Mouse (Mus musculus) CH12.LX (cell line): ENCODE data around the gene Gbp9. TPM values are rescaled to one million over a fixed set of nuclear protein-coding genes. Genes with fewer than 3 reads are reported as not detected.
A peak's percentile ranks its signal among the peaks of the same experiment; 100 is the strongest.
"Not testable (repeated sequence)": the region's sequence is repeated elsewhere in the genome, so short reads cannot be mapped to it uniquely, and the experiment has no call there.

Experiments
- DNase-seq: peaks from one replicate; pipeline ENCODE4 v3.0.0-alpha.2; 2013; ENCODE audit errors: extremely low read depth
- H3K27ac ChIP-seq: 2 replicates; pipeline ENCODE4 v1.5.1; 2012; ENCODE audit warnings: low read depth, mild to moderate bottlenecking, control low read depth, moderate library complexity; ENCODE audit not compliant: insufficient read depth
- H3K27me3 ChIP-seq: replicated peaks from 2 replicates; pipeline ENCODE3; 2012; ENCODE audit warnings: inconsistent platforms
- H3K36me3 ChIP-seq, 2 experiments: replicated peaks in 1 of 2; 2 replicates each; pipeline versions ENCODE3 to v1.6.1; 2012; ENCODE audit warnings: inconsistent platforms in 1 of 2, low read length in 1 of 2, mild to moderate bottlenecking in 1 of 2, mixed read lengths in 1 of 2, moderate library complexity in 1 of 2; ENCODE audit not compliant: control insufficient read depth in 1 of 2, insufficient read depth in 1 of 2
- H3K4me1 ChIP-seq, 2 experiments: 2 replicates each; pipeline ENCODE4 v1.6.1; 2012; ENCODE audit warnings: inconsistent platforms in 1 of 2, moderate library complexity in 1 of 2; ENCODE audit not compliant: insufficient read depth in 2 of 2, control insufficient read depth in 1 of 2
- H3K4me2 ChIP-seq: 2 replicates; pipeline ENCODE4 v1.6.1; 2012; ENCODE audit warnings: low read depth, mild to moderate bottlenecking, control low read depth; ENCODE audit not compliant: poor library complexity, insufficient read depth, severe bottlenecking
- H3K4me3 ChIP-seq, 3 experiments: fragments of 150-350 bp in 1 of 3; sonication (generic) in 1 of 3; replicated peaks in 1 of 3; 2 replicates each; pipeline versions ENCODE3 to v1.5.1; 2011 to 2012; ENCODE audit warnings: low read depth in 2 of 3, low read length in 2 of 3, mild to moderate bottlenecking in 2 of 3, moderate library complexity in 2 of 3, control low read depth in 1 of 3, improper control_type of control experiment in 1 of 3, inconsistent platforms in 1 of 3, mixed read lengths in 1 of 3; ENCODE audit not compliant: poor library complexity in 1 of 3
- H3K79me2 ChIP-seq: replicated peaks from 2 replicates; pipeline ENCODE4 v1.6.1; 2012; ENCODE audit warnings: mild to moderate bottlenecking, moderate library complexity; ENCODE audit not compliant: control insufficient read depth, poor library complexity, insufficient read depth, severe bottlenecking; ENCODE audit errors: extremely low read depth
- H3K9ac ChIP-seq: 2 replicates; pipeline ENCODE4 v1.6.1; 2012; ENCODE audit warnings: low read depth, mild to moderate bottlenecking, control low read depth, moderate library complexity; ENCODE audit not compliant: insufficient read depth
- H3K9me3 ChIP-seq: replicated peaks from 2 replicates; pipeline ENCODE3; 2012; ENCODE audit warnings: low read length, inconsistent platforms, mixed read lengths
- BHLHE40 ChIP-seq: IDR thresholded peaks from 2 replicates; pipeline ENCODE4 v1.6.1; 2011; ENCODE audit warnings: mild to moderate bottlenecking, low read depth, low read length, improper control_type of control experiment
- CHD1 ChIP-seq: IDR thresholded peaks from 2 replicates; pipeline ENCODE4 v1.6.1; 2012; ENCODE audit warnings: low read depth, low read length, improper control_type of control experiment, inconsistent platforms
- EP300 ChIP-seq: IDR thresholded peaks from 2 replicates; pipeline ENCODE4 v1.6.1; 2011; ENCODE audit warnings: low read length, improper control_type of control experiment
- ETS1 ChIP-seq: conservative IDR thresholded peaks from 2 replicates; pipeline ENCODE4 v1.6.1; 2012; ENCODE audit warnings: low read depth, mild to moderate bottlenecking, inconsistent platforms, low read length, improper control_type of control experiment, moderate library complexity
- IRF4 ChIP-seq: IDR thresholded peaks from 2 replicates; pipeline ENCODE4 v1.6.1; 2014; ENCODE audit warnings: low read depth, mild to moderate bottlenecking, inconsistent platforms, low read length, improper control_type of control experiment
- JUND ChIP-seq: conservative IDR thresholded peaks from 2 replicates; pipeline ENCODE4 v1.6.1; 2011; ENCODE audit warnings: low read depth, low read length, improper control_type of control experiment
- MAX ChIP-seq: IDR thresholded peaks from 2 replicates; pipeline ENCODE4 v1.6.1; 2011; ENCODE audit warnings: low read length, improper control_type of control experiment
- MAZ ChIP-seq: IDR thresholded peaks from 2 replicates; pipeline ENCODE4 v1.6.1; 2012; ENCODE audit warnings: low read depth, mild to moderate bottlenecking, inconsistent platforms, low read length, improper control_type of control experiment, moderate library complexity
- MEF2A ChIP-seq: IDR thresholded peaks from 2 replicates; pipeline ENCODE4 v1.6.1; 2014; ENCODE audit warnings: low read depth, mild to moderate bottlenecking, inconsistent platforms, low read length, improper control_type of control experiment, borderline replicate concordance
- MXI1 ChIP-seq: IDR thresholded peaks from 2 replicates; pipeline ENCODE4 v1.6.1; 2011; ENCODE audit warnings: mild to moderate bottlenecking, low read depth, low read length, improper control_type of control experiment
- MYC ChIP-seq: IDR thresholded peaks from 2 replicates; pipeline ENCODE4 v1.6.1; 2011; ENCODE audit warnings: low read depth, mild to moderate bottlenecking, improper control_type of control experiment, low read length
- POLR2A ChIP-seq: IDR thresholded peaks from 2 replicates; pipeline ENCODE4 v1.6.1; 2011; ENCODE audit warnings: low read depth, mild to moderate bottlenecking, improper control_type of control experiment, low read length
- RCOR1 ChIP-seq: conservative IDR thresholded peaks from 2 replicates; pipeline ENCODE4 v1.6.1; 2012; ENCODE audit warnings: low read depth, mild to moderate bottlenecking, inconsistent platforms, low read length, improper control_type of control experiment
- SIN3A ChIP-seq: IDR thresholded peaks from 2 replicates; pipeline ENCODE4 v1.6.1; 2012; ENCODE audit warnings: low read length, improper control_type of control experiment, inconsistent platforms
- TBP ChIP-seq: conservative IDR thresholded peaks from 2 replicates; pipeline ENCODE4 v1.6.1; 2011; ENCODE audit warnings: low read depth, low read length, improper control_type of control experiment
- TCF12 ChIP-seq: IDR thresholded peaks from 2 replicates; pipeline ENCODE4 v1.6.1; 2014; ENCODE audit warnings: low read depth, mild to moderate bottlenecking, inconsistent platforms, low read length, improper control_type of control experiment
- dilution Hi-C: fragments of 300-500 bp; cut with MboI; formaldehyde crosslinking; loops from 2 replicates; pipeline ENCODE4 v1.14.3; 2020; ENCODE audit warnings: low sequenced_read_pairs; ENCODE audit not compliant: extremely low pct_unique_long_range_greater_than_20kb, extremely low pct_ligation_motif_present
- in situ Hi-C: fragments of 300-500 bp; cut with MboI; formaldehyde crosslinking; loops from 3 replicates; pipeline ENCODE4 v1.14.3; 2019; ENCODE audit warnings: low sequenced_read_pairs, low pct_ligation_motif_present, low pct_unique_long_range_greater_than_20kb, mixed read lengths
- polyA plus RNA-seq: library from polyadenylated mRNA; unstranded; fragments of >175 nt; gene quantifications from 2 replicates; pipeline ENCODE4 v1.2.1, GENCODE M21; 2012; ENCODE audit warnings: low read depth; ENCODE audit not compliant: insufficient read length
- total RNA-seq, 2 experiments: library from RNA; depleted of rRNA; stranded (reverse); fragments of 300-350 nt in 1 of 2; fragments of >200 nt in 1 of 2; gene quantifications; 2 replicates each; pipeline ENCODE4 v1.2.3; 2012 to 2014

Gbp9 gene
- total and polyA plus RNA-seq, 3 experiments, result 3.4 to 10.1 (median 4.8) TPM

- H3K9me3 ChIP-seq, dilution Hi-C loops, in situ Hi-C loops, H3K27me3 ChIP-seq, H3K79me2 ChIP-seq, H3K36me3 ChIP-seq: not testable (repeated sequence)
- Histone ChIP-seq H3K4me1 (peaks cover 3 to 20% of the 10 kb centered on the region in 2 experiments; a peak in 3 of 4 replicates), H3K9ac (peak overlapping the region; percentile 46), H3K4me2 (peak overlapping the region; percentile 99), H3K4me3 (peak overlapping the region in 2 of 3 experiments; percentile 19 to 46), H3K27ac (peak overlapping the region; percentile 82)
- peak; percentile 73 for DNase-seq
- TF ChIP-seq ETS1, result peak; percentile 84
- peak; percentile 73 for TF ChIP-seq IRF4
- TF ChIP-seq MAX, result peak; percentile 68; the same call in 1 of the 2 replicates
- peak; percentile 38; the same call in 1 of the 2 replicates for TF ChIP-seq TBP
- TF ChIP-seq BHLHE40, result peak; percentile 93
- 0 out of 2 replicates have a peak, but pooled peaks have one; percentile 40 for TF ChIP-seq MAZ
- peak; percentile 60 for TF ChIP-seq SIN3A
- peak; percentile 19; the same call in 1 of the 2 replicates for TF ChIP-seq MEF2A
- 0 out of 2 replicates have a peak, but pooled peaks have one; percentile 13 for TF ChIP-seq RCOR1
- peak; percentile 75 for TF ChIP-seq MYC
- peak; percentile 51 for TF ChIP-seq EP300
- TF ChIP-seq CHD1, result peak; percentile 93
- TF ChIP-seq TCF12, result peak; percentile 65
- 0 out of 2 replicates have a peak, but pooled peaks have one; percentile 56 for TF ChIP-seq MXI1
- 0 out of 2 replicates have a peak, but pooled peaks have one; percentile 9 for TF ChIP-seq POLR2A
- 0 out of 2 replicates have a peak, but pooled peaks have one; percentile 41 for TF ChIP-seq JUND
These were observed 29.0 kb downstream of the Gbp9 start for GRCm38 (mm10) chr5:105110271-105110852.

- H3K36me3 ChIP-seq, H3K27me3 ChIP-seq: not testable (repeated sequence)
- TF ChIP-seq RCOR1, result 0 out of 2 replicates have a peak, but pooled peaks have one; percentile 4
- TF ChIP-seq POLR2A, result 0 out of 2 replicates have a peak, but pooled peaks have one; percentile 7
- TF ChIP-seq, all 38 proteins: peak for 2; not testable (repeated sequence) for 36
- peaks cover 3 to 20% of the 10 kb centered on the region in 2 experiments; a peak in 3 of 4 replicates for H3K4me1 ChIP-seq
- in situ Hi-C loops, H3K79me2 ChIP-seq, H3K9me3 ChIP-seq, dilution Hi-C loops: not testable (repeated sequence)
- H3K27ac ChIP-seq, result peak overlapping the region; percentile 16; the same call in 1 of the 2 replicates
- H3K9ac ChIP-seq, result peak overlapping the region; percentile 8
- DNase-seq, result peak; percentile 3
- H3K4me3 ChIP-seq, result peak overlapping the region in 2 of 3 experiments; percentile 13 to 42
- peak overlapping the region; percentile 8; the same call in 1 of the 2 replicates for H3K4me2 ChIP-seq
These were observed 29.6 kb downstream of the Gbp9 start for GRCm38 (mm10) chr5:105109775-105110174.

- in situ Hi-C loops, H3K36me3 ChIP-seq, H3K27me3 ChIP-seq, H3K4me1 ChIP-seq, H3K4me3 ChIP-seq, H3K27ac ChIP-seq, H3K9me3 ChIP-seq, dilution Hi-C loops, H3K79me2 ChIP-seq, DNase-seq, H3K4me2 ChIP-seq, H3K9ac ChIP-seq: not testable (repeated sequence)
These were observed 33.6 kb downstream of the Gbp9 start for GRCm38 (mm10) chr5:105105689-105106088.
